In the genomic region with DNA sequence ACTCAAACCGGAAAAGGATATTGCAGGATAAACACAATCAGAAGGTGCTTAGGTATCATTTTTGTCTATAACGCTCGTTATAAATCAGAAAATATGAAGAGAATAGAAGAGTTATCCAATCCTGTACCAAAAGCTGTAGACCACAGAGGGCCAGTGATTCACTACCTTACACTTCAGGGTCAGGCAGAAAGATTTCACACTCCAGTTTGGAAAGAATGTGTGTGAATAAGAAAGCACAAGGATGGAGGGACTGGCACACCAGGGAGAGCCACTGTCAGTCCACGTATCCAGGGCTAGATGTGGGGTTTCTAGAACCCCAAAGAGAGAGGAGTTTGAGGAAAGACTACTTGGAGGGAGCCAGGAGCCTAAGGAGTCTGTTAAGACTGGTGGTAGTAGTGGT, we compare ENCODE assay signal across 8 mouse cellular contexts. TPM values are rescaled to one million over a fixed set of nuclear protein-coding genes. Genes with fewer than 3 reads are reported as not detected.
A peak's percentile ranks its signal among the peaks of the same experiment; 100 is the strongest.
DNase-seq lines count a peak whose midpoint lies in the region; ATAC-seq lines count a peak whose summit lies in the region.

No protein-coding gene starts in this region.

- peak overlapping the region; percentile 93; the same call in 1 of the 2 replicates for H3K27ac ChIP-seq in heart, embryonic 11.5 days (ENCODE audit: low read depth, low read length)
- H3K27ac ChIP-seq in neural tube, embryonic 11.5 days (ENCODE audit: low read depth, low read length): no peak overlapping the region
- no peak overlapping the region; the same call in 1 of the 2 replicates for H3K27ac ChIP-seq in liver, embryonic 12.5 days

- no peaks in the 10 kb centered on the region for H3K9me3 ChIP-seq in heart, embryonic 11.5 days (replicated peaks; ENCODE audit: control insufficient read depth, low read length)
- no peaks in the 10 kb centered on the region for H3K9me3 ChIP-seq in neural tube, embryonic 11.5 days (ENCODE audit: control insufficient read depth, low read length)
- H3K9me3 ChIP-seq in liver, embryonic 12.5 days (replicated peaks): no peaks in the 10 kb centered on the region

- no peaks in the 10 kb centered on the region for H3K36me3 ChIP-seq in heart, embryonic 11.5 days (ENCODE audit: control insufficient read depth, insufficient read depth, low read length)
- H3K36me3 ChIP-seq in neural tube, embryonic 11.5 days (ENCODE audit: control insufficient read depth, insufficient read depth, low read length): no peaks in the 10 kb centered on the region
- H3K36me3 ChIP-seq in liver, embryonic 12.5 days: no peaks in the 10 kb centered on the region

- DNase-seq in heart, postnatal 4 days: no peak
- no peak for DNase-seq in neural tube, embryonic 11.5 days (ENCODE audit: low spot score)
- no peak for DNase-seq in neural tube, embryonic 10.5 days (ENCODE audit: extremely low spot score, low spot score)
- no peak for DNase-seq in testis, postnatal 10 days (ENCODE audit: low spot score)
- DNase-seq in cerebellum, adult 18-20 months: no peak

- no peak for ATAC-seq in heart, embryonic 11.5 days (replicated peaks; ENCODE audit: insufficient number of reproducible peaks, low FRiP score, low TSS enrichment)
- ATAC-seq in neural tube, embryonic 11.5 days (ENCODE audit: insufficient read depth, low FRiP score, low TSS enrichment): no peak
- ATAC-seq in liver, embryonic 12.5 days: no peak
- no peak for ATAC-seq in erythroid progenitor cell, adult 5-6 weeks (replicated peaks; ENCODE audit: low FRiP score, poor library complexity, severe bottlenecking)

- peak overlapping the region; percentile 85 for H3K9ac ChIP-seq in heart, embryonic 11.5 days (ENCODE audit: low read depth, low read length)
- no peak overlapping the region for H3K9ac ChIP-seq in neural tube, embryonic 11.5 days (ENCODE audit: low read length)
- H3K9ac ChIP-seq in liver, embryonic 12.5 days: peak overlapping the region; percentile 87

- H3K4me1 ChIP-seq in heart, embryonic 11.5 days (ENCODE audit: control insufficient read depth, insufficient read depth, low read length): peaks cover 9% of the 10 kb centered on the region
- peaks cover 13% of the 10 kb centered on the region; the same call in 1 of the 2 replicates for H3K4me1 ChIP-seq in neural tube, embryonic 11.5 days (ENCODE audit: control insufficient read depth, insufficient read depth, low read length)
- H3K4me1 ChIP-seq in liver, embryonic 12.5 days: peaks cover 43% of the 10 kb centered on the region

- H3K27me3 ChIP-seq in heart, embryonic 11.5 days (ENCODE audit: control insufficient read depth, insufficient read depth, low read length): 0 out of 2 replicates have a peak, but pooled peaks cover 2% of the 10 kb centered on the region
- no peaks in the 10 kb centered on the region for H3K27me3 ChIP-seq in neural tube, embryonic 11.5 days (ENCODE audit: control insufficient read depth, insufficient read depth, low read length)
- peaks cover 24% of the 10 kb centered on the region for H3K27me3 ChIP-seq in liver, embryonic 12.5 days (replicated peaks)

- peak overlapping the region; percentile 77 for H3K4me3 ChIP-seq in heart, embryonic 11.5 days (ENCODE audit: low read depth, low read length)
- no peak overlapping the region for H3K4me3 ChIP-seq in neural tube, embryonic 11.5 days (ENCODE audit: low read depth, low read length)
- peak overlapping the region; percentile 85 for H3K4me3 ChIP-seq in liver, embryonic 12.5 days

- WGBS in heart, embryonic 11.5 days (ENCODE audit: insufficient replicate concordance): 48% methylated on average over 4 of the region's 4 CpGs
- 61% methylated on average over 4 of the region's 4 CpGs for WGBS in neural tube, embryonic 11.5 days
- 40% methylated on average over 4 of the region's 4 CpGs for WGBS in liver, embryonic 12.5 days (ENCODE audit: insufficient replicate concordance)

- peak overlapping the region; percentile 79 for H3K4me2 ChIP-seq in heart, embryonic 11.5 days
- peak overlapping the region; percentile 82 for H3K4me2 ChIP-seq in neural tube, embryonic 11.5 days (ENCODE audit: low read depth)
- H3K4me2 ChIP-seq in liver, embryonic 12.5 days: peak overlapping the region; percentile 88

RNA-seq across cellular contexts. Expression of a gene that starts 0.7 kb away (rescaled TPM):
- polyA plus RNA-seq in heart, embryonic 11.5 days (2014; fragmentation: Nextera tagmentation; extraction: Ambion mirVana): 162 and 186 TPM in 2 replicates
- total RNA-seq in heart, postnatal 4 days (2021): 100 to 1,000 TPM; 153 to 156 TPM
- 137 and 145 TPM in 2 replicates for polyA plus RNA-seq in neural tube, embryonic 11.5 days (2014; fragmentation: Nextera tagmentation; extraction: Ambion mirVana)
- polyA plus RNA-seq in liver, embryonic 12.5 days (2016; fragmentation: Nextera tagmentation; extraction: Ambion mirVana): 94.4 and 96.9 TPM in 2 replicates
- 20.9 and 22.2 TPM in 2 replicates for total RNA-seq in erythroid progenitor cell, adult 5-6 weeks (2015; ENCODE audit: low replicate concordance)
- 18.5 and 23.5 TPM in 2 replicates for total RNA-seq in erythroid progenitor cell, adult 5-6 weeks (2017; ENCODE audit: low replicate concordance)

RNA-seq across cellular contexts. Expression of a gene that starts 22.5 kb away (rescaled TPM):
- polyA plus RNA-seq in heart, embryonic 11.5 days (2014; fragmentation: Nextera tagmentation; extraction: Ambion mirVana): 0.04 TPM in 1 of 2 replicates, not detected in the other
- total RNA-seq in heart, postnatal 4 days (2021): not detected
- polyA plus RNA-seq in neural tube, embryonic 11.5 days (2014; fragmentation: Nextera tagmentation; extraction: Ambion mirVana): 1.3 and 1.4 TPM in 2 replicates
- not detected in 2 replicates for polyA plus RNA-seq in liver, embryonic 12.5 days (2016; fragmentation: Nextera tagmentation; extraction: Ambion mirVana)
- not detected in 2 replicates for total RNA-seq in erythroid progenitor cell, adult 5-6 weeks (2015; ENCODE audit: low replicate concordance)
- total RNA-seq in erythroid progenitor cell, adult 5-6 weeks (2017; ENCODE audit: low replicate concordance): not detected in 2 replicates

RNA-seq across cellular contexts. Expression of a gene that starts 33.5 kb away (rescaled TPM):
- polyA plus RNA-seq in heart, embryonic 11.5 days (2014; fragmentation: Nextera tagmentation; extraction: Ambion mirVana): 21.2 and 21.9 TPM in 2 replicates
- total RNA-seq in heart, postnatal 4 days (2021): 10 to 100 TPM; 21.4 to 25.4 TPM
- 24.7 and 26.4 TPM in 2 replicates for polyA plus RNA-seq in neural tube, embryonic 11.5 days (2014; fragmentation: Nextera tagmentation; extraction: Ambion mirVana)
- 8.9 and 9.2 TPM in 2 replicates for polyA plus RNA-seq in liver, embryonic 12.5 days (2016; fragmentation: Nextera tagmentation; extraction: Ambion mirVana)
- 1.7 and 2.5 TPM in 2 replicates for total RNA-seq in erythroid progenitor cell, adult 5-6 weeks (2015; ENCODE audit: low replicate concordance)
- 1.8 and 3.6 TPM in 2 replicates for total RNA-seq in erythroid progenitor cell, adult 5-6 weeks (2017; ENCODE audit: low replicate concordance)
